Mouse (Mus musculus): Measurements from ENCODE around the gene Cop1.

Gene Cop1

GRCm38 (mm10) chr1:159290859-159291258, 58.7 kb downstream of the Cop1 start:
- no peak for DNase-seq

DNA sequence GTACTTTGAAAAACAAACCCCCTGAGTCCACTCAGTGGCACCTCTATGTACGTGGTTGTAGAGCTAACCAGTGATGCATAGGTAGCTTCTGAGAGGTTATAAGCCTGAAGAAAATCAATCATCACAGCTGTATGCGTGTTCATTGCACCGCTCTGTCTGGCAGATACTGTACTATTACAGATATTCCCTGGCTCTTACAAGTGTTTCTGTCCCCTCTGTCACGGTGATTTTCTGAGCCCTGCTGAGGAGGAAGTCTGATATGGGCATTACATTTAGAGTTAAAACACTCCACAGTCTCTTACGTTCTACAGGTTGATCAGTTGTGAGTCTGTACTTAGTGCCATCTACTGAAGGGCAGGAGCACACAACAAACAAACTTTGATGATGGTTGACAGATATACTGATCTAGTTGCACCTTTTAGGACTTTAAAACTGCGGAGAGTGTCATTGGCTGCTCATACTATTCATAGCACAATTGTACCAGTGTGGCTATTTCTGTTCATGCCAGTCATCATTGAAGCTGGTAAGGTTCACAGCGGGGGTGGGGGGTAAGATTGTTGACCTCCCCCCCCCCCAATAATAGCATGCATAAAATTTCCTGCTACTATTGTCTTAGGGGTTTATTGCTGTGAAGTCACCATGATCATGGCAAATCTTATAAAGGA, 69.4 kb downstream of the Cop1 start:
- DNase-seq = no peak

DNA sequence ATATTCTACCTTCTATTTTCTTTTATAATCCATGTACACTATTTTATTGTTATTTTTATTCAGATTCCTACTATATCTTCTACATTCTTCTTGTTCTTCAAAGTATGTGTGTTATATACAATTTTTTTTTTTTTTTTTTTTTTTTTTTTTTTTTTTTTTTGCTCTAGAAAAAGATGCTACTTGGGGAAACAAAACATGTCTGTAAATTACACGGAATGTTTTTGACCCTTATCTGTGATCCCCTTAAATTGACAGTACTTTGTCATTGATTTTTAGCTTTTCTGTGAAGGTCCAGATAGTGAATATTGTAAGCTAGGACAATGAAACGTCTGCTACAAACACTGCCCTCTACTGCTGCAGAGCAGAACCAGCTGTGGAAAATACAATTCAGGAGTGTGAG, 81.5 kb downstream of the Cop1 start:
- DNase-seq = no peak

DNA sequence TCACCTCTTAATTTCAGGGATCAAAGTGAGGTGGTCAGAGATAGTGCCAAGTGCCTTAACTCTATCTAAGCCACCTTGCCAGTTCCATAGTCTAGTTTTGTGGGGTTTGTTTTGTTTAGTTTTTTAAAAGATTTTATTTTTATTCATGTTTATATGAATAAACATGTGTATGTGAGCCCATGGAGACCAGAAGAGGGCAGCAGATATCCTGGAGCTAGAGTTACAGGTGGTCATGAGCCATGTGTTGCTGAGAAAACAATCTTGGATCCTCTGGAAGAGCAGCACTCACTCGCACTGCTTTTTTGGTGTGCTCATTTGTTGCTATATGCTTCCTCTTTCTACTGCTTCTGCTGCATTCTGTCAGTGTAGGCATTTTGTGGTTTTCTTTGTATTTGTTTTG, 90.5 kb downstream of the Cop1 start:
- no peak for DNase-seq

GRCm38 (mm10) chr1:159331008-159331407, 98.9 kb downstream of the Cop1 start:
- DNase-seq = no peak

DNA sequence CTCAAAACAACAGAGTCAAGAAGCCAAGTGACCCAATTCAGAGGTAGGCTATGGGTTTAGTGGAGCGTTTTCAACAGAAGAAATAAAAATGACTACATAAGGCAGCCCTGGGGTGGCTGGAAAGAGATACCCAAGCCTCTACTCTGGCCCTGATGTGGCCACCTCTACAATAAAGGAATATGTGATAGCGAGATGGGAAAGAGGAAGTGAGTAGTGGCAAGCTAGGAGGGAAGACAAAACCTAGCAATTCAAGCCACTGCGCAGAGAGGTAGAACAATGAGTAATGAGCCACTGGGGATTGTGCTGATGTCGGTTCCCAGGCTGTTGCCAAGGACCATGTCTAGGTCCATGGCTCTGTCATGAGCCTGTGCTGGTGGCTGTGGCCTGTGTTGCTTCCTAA, 102.0 kb downstream of the Cop1 start:
- DNase-seq = peak in 1 of 2 experiments; percentile 3

DNA sequence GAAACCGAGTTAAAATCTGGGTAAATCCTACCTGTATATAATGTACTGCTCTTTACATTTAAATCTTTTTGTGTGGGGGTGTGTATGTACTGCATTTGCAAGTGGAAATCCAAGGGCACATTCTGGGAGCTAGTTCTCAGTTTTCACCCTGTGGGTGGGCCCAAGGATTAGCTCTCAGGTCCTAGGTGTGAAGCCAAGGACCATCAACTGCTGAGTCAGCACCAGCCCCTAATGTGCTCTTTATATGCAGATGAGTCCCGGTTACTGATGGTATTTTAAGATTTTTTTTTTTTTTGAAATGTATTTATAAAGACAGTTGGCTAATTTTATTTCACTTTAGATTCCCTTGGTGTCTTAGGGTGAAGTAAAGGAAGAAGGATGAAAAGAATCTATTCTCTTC, 110.2 kb downstream of the Cop1 start:
- DNase-seq = no peak

DNA sequence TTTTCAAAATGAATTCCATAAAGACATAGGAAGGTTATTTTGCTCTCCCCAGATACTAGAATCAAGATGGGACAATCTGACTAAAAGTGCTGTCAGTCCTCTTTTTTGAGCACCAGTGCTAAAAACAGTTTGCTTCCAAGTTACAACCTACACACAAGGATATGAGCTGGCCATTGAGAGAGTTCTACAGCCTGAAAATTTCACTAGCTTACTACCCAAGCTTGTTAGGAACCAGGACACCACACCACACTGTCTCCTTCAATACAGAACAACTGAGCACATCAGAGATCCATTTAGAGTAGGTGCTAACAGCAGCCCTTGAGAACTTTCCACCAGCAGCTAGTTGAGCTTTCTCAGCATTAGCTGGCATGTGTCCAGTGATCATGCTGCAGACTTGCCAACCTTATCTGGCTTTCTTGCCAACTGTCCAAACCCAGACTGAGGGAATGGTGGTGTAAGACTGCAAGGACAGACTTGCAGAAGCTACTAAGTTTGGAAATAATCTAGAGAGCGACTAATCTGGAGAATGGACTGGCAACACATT, 123.0 kb downstream of the Cop1 start:
- no peak for DNase-seq

DNA sequence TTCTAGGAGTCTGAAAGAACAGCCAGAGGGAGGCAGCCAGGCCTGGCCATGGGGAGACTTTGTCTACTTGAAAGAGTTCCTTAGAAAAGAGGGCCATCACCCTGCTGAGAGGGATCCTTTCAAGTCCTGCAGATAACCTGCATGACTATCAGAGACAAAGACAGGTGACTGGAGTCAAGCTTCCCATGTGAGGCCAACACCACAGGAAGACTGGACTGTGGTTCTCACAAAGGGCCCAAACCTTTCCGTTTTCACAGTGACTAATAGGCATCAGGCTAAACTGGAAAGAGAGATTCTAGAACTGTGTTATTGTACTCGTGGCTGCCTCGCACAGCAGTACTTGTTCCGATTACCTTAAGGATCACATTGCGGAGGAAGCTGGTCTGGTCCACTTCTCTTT, 126.6 kb downstream of the Cop1 start:
- no peak for DNase-seq

- DNase-seq = no peak
Measured at GRCm38 (mm10) chr1:159371881-159372390, 139.8 kb downstream of the Cop1 start.

DNA sequence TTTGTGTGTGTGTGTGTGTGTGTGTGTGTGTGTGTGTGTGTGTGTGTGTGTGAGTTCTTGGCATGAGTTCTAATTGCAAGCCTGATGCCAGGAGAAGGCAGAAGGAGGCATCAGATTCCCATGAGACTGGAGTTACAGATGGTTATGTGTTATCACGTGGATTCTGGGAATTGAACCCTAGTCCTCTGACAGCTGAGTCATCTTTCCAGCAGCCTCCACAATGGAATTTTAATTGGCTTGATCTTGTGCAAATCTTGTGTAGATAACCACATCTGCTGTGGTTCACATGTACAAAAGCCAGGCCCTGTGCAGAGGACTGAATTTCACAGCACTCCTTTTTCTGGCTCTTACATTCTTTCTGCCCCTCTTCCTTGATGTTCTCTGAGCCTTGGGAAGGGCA, 150.1 kb downstream of the Cop1 start:
- no peak for DNase-seq

- no peak for DNase-seq
Measured at GRCm38 (mm10) chr1:159382916-159383315, 150.8 kb downstream of the Cop1 start.

- DNase-seq = no peak
Measured at GRCm38 (mm10) chr1:159386458-159386857, 154.3 kb downstream of the Cop1 start.

GRCm38 (mm10) chr1:159388565-159389024, 156.5 kb downstream of the Cop1 start:
- DNase-seq = no peak

DNA sequence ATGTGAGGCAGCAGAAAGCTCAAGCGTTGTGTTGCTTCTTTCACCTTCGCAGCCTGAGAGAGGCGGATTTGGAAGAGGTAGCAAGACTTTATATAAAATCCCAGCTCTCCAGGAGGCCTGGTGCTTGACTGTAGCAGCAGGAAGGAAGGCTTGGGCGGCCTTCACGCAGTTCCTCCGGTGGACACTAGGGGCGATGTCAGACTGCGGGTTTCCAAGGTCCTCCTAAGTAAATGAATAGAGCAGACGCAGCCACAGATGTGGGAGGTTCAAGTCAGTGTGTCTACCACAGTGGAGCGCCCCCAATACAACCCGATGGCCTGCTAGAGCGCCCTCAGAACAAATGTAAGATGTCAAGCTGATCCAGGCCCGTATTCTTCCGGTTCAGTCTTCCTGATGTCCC, 157.9 kb downstream of the Cop1 start:
- DNase-seq = peak; percentile 50 to 73

GRCm38 (mm10) chr1:159392667-159393066, 160.5 kb downstream of the Cop1 start:
- no peak for DNase-seq

DNA sequence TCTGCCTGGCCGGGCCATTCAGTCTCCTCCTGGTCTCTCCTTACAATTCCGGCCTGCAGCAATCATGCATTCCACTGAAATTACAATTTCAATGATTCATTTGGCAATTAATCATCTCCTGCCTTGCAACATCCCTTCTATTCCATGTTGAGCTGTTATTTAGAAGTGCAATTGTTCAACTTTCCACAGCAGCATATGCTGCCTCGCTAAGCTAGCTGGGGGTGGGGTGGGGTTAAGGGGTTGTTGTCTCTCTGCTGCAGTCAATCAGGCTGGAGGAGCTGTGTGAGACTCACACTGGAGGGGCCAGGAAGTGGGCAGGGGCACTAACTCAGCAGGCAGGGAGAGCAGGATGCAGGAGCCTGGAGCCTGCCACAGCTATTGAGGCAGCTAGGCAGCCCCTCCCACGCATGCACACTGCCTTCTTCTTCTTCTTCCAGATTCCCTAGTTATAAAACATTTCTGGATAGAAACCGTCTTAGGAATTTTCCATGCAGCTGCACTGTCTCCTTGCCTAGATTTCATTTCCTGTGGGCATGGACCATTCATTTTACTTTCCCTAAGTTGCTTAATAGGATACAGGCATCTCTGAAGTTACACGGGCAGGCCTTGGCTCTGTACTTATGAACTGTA, 161.1 kb downstream of the Cop1 start:
- DNase-seq = no peak

GRCm38 (mm10) chr1:159393931-159394330, 161.8 kb downstream of the Cop1 start:
- no peak for DNase-seq

DNA sequence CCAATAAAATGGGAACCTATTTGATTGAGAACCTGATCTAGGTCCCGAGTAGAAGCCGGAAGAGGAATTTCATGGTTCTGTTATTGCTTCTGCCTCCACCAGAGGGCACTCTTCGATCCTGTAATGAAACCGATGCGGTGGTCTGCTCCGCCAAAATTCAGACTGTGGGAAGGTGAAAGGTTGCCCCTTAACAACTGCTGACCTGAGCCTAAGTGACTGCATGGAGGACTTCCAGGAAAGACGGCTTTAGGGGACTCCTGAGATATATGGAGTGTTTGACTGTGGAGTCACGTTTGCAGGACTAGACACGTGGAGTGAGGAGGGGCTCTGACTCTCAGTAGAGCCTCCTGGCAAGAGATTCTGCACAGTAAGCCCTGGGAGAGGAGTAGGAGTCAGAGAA, 164.4 kb downstream of the Cop1 start:
- DNase-seq = peak in 1 of 2 experiments; percentile 18

Measured in spleen, adult 18-20 months (tissue).